Mouse (Mus musculus) CH12.LX (cell line): ENCODE results near the gene Capg. TPM values are rescaled to one million over a fixed set of nuclear protein-coding genes. Genes with fewer than 3 reads are reported as not detected.

ENCODE experiments used
- DNase-seq: peaks from one replicate; pipeline ENCODE4 v3.0.0-alpha.2; 2013; ENCODE audit errors: extremely low read depth
- H3K27ac ChIP-seq: 2 replicates; pipeline ENCODE4 v1.5.1; 2012; ENCODE audit warnings: low read depth, mild to moderate bottlenecking, control low read depth, moderate library complexity; ENCODE audit not compliant: insufficient read depth
- H3K27me3 ChIP-seq: replicated peaks from 2 replicates; pipeline ENCODE3; 2012; ENCODE audit warnings: inconsistent platforms
- H3K36me3 ChIP-seq, 2 experiments: replicated peaks in 1 of 2; 2 replicates each; pipeline versions ENCODE3 to v1.6.1; 2012; ENCODE audit warnings: inconsistent platforms in 1 of 2, low read length in 1 of 2, mild to moderate bottlenecking in 1 of 2, mixed read lengths in 1 of 2, moderate library complexity in 1 of 2; ENCODE audit not compliant: control insufficient read depth in 1 of 2, insufficient read depth in 1 of 2
- H3K4me1 ChIP-seq, 2 experiments: 2 replicates each; pipeline ENCODE4 v1.6.1; 2012; ENCODE audit warnings: inconsistent platforms in 1 of 2, moderate library complexity in 1 of 2; ENCODE audit not compliant: insufficient read depth in 2 of 2, control insufficient read depth in 1 of 2
- H3K4me2 ChIP-seq: 2 replicates; pipeline ENCODE4 v1.6.1; 2012; ENCODE audit warnings: low read depth, mild to moderate bottlenecking, control low read depth; ENCODE audit not compliant: poor library complexity, insufficient read depth, severe bottlenecking
- H3K4me3 ChIP-seq, 3 experiments: fragments of 150-350 bp in 1 of 3; sonication (generic) in 1 of 3; replicated peaks in 1 of 3; 2 replicates each; pipeline versions ENCODE3 to v1.5.1; 2011 to 2012; ENCODE audit warnings: low read depth in 2 of 3, low read length in 2 of 3, mild to moderate bottlenecking in 2 of 3, moderate library complexity in 2 of 3, control low read depth in 1 of 3, improper control_type of control experiment in 1 of 3, inconsistent platforms in 1 of 3, mixed read lengths in 1 of 3; ENCODE audit not compliant: poor library complexity in 1 of 3
- H3K79me2 ChIP-seq: replicated peaks from 2 replicates; pipeline ENCODE4 v1.6.1; 2012; ENCODE audit warnings: mild to moderate bottlenecking, moderate library complexity; ENCODE audit not compliant: control insufficient read depth, poor library complexity, insufficient read depth, severe bottlenecking; ENCODE audit errors: extremely low read depth
- H3K9ac ChIP-seq: 2 replicates; pipeline ENCODE4 v1.6.1; 2012; ENCODE audit warnings: low read depth, mild to moderate bottlenecking, control low read depth, moderate library complexity; ENCODE audit not compliant: insufficient read depth
- H3K9me3 ChIP-seq: replicated peaks from 2 replicates; pipeline ENCODE3; 2012; ENCODE audit warnings: low read length, inconsistent platforms, mixed read lengths
- CHD1 ChIP-seq: IDR thresholded peaks from 2 replicates; pipeline ENCODE4 v1.6.1; 2012; ENCODE audit warnings: low read depth, low read length, improper control_type of control experiment, inconsistent platforms
- CHD2 ChIP-seq: IDR thresholded peaks from 2 replicates; pipeline ENCODE4 v1.6.1; 2011; ENCODE audit warnings: low read length, improper control_type of control experiment
- CTCF ChIP-seq, 2 experiments: IDR thresholded peaks in 1 of 2; conservative IDR thresholded peaks in 1 of 2; 2 replicates each; pipeline ENCODE4 v1.5.1; 2011 to 2012; ENCODE audit warnings: low read depth in 2 of 2, low read length in 2 of 2, improper control_type of control experiment in 1 of 2, inconsistent platforms in 1 of 2, mild to moderate bottlenecking in 1 of 2, moderate library complexity in 1 of 2
- EP300 ChIP-seq: IDR thresholded peaks from 2 replicates; pipeline ENCODE4 v1.6.1; 2011; ENCODE audit warnings: low read length, improper control_type of control experiment
- KAT2A ChIP-seq: IDR thresholded peaks from 2 replicates; pipeline ENCODE4 v1.6.1; 2012; ENCODE audit warnings: low read length, improper control_type of control experiment, inconsistent platforms; ENCODE audit not compliant: insufficient replicate concordance
- MAFK ChIP-seq: IDR thresholded peaks from 2 replicates; pipeline ENCODE4 v1.6.1; 2011; ENCODE audit warnings: low read length, improper control_type of control experiment; ENCODE audit not compliant: insufficient replicate concordance
- NELFE ChIP-seq: IDR thresholded peaks from 2 replicates; pipeline ENCODE4 v1.6.1; 2011; ENCODE audit warnings: low read depth, low read length, improper control_type of control experiment
- POLR2A ChIP-seq: IDR thresholded peaks from 2 replicates; pipeline ENCODE4 v1.6.1; 2011; ENCODE audit warnings: low read depth, mild to moderate bottlenecking, improper control_type of control experiment, low read length
- POLR2AphosphoS2 ChIP-seq: IDR thresholded peaks from 2 replicates; pipeline ENCODE4 v1.6.1; 2011; ENCODE audit warnings: low read depth, low read length, improper control_type of control experiment
- RAD21 ChIP-seq: IDR thresholded peaks from 2 replicates; pipeline ENCODE4 v1.6.1; 2011; ENCODE audit warnings: low read depth, mild to moderate bottlenecking, low read length, improper control_type of control experiment, moderate library complexity
- TBP ChIP-seq: conservative IDR thresholded peaks from 2 replicates; pipeline ENCODE4 v1.6.1; 2011; ENCODE audit warnings: low read depth, low read length, improper control_type of control experiment
- TCF12 ChIP-seq: IDR thresholded peaks from 2 replicates; pipeline ENCODE4 v1.6.1; 2014; ENCODE audit warnings: low read depth, mild to moderate bottlenecking, inconsistent platforms, low read length, improper control_type of control experiment
- USF2 ChIP-seq: conservative IDR thresholded peaks from 2 replicates; pipeline ENCODE4 v1.6.1; 2011; ENCODE audit warnings: low read depth, low read length, improper control_type of control experiment
- ZNF384 ChIP-seq: IDR thresholded peaks from 2 replicates; pipeline ENCODE4 v1.6.1; 2012; ENCODE audit warnings: low read depth, low read length, improper control_type of control experiment, inconsistent platforms
- dilution Hi-C: fragments of 300-500 bp; cut with MboI; formaldehyde crosslinking; loops from 2 replicates; pipeline ENCODE4 v1.14.3; 2020; ENCODE audit warnings: low sequenced_read_pairs; ENCODE audit not compliant: extremely low pct_unique_long_range_greater_than_20kb, extremely low pct_ligation_motif_present
- in situ Hi-C: fragments of 300-500 bp; cut with MboI; formaldehyde crosslinking; loops from 3 replicates; pipeline ENCODE4 v1.14.3; 2019; ENCODE audit warnings: low sequenced_read_pairs, low pct_ligation_motif_present, low pct_unique_long_range_greater_than_20kb, mixed read lengths
- polyA plus RNA-seq: library from polyadenylated mRNA; unstranded; fragments of >175 nt; gene quantifications from 2 replicates; pipeline ENCODE4 v1.2.1, GENCODE M21; 2012; ENCODE audit warnings: low read depth; ENCODE audit not compliant: insufficient read length
- total RNA-seq, 2 experiments: library from RNA; depleted of rRNA; stranded (reverse); fragments of 300-350 nt in 1 of 2; fragments of >200 nt in 1 of 2; gene quantifications; 2 replicates each; pipeline ENCODE4 v1.2.3; 2012 to 2014

Capg gene
- total and polyA plus RNA-seq, 3 experiments, result 175 to 264 (median 196) TPM

DNA sequence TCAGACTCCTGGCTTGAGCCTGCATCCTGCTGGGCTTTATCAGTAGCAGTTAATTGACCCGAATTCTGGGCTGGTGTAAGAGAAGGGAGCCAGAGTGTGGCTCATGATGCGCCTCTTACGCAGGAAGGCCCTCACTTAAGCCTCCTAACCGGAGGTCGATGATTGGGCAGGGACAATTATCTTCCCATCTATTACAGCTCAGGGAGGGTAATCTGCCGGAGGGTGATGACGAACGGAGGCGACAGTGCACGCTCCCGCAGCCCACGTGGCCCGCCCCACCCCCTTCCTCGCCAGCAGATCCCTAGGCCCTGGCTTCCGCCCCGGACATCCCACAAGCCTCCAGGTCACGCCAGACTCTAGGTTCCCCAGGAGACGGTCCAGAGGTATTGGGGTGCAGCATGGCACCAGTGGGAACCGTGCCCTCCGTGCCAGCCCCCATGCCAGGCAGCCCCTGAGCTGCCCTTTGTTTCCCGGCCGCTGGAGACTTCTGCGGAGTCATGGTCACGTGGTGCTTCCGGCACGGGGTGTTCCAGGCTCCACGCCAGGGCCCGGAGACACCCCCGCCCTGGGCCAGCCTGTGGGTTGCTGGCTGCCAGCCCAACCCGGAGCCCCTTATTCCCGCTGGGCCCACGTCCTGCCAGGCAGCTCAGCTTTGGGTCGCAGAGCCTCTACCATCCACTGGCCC is 31.7 kb upstream of the Capg start:
- TF ChIP-seq POLR2A (no peak), CTCF (conservative IDR thresholded peaks at IDR 0.05 in 1 of 2, IDR thresholded peaks at IDR 0.05 in 1 of 2; ENCODE audit: low read depth in 2 of 2, low read length in 2 of 2) (no peak), ZNF384 (no peak), POLR2AphosphoS2 (no peak), EP300 (no peak), RAD21 (no peak), TCF12 (no peak)
- in situ Hi-C loops, result no loop called here

DNA sequence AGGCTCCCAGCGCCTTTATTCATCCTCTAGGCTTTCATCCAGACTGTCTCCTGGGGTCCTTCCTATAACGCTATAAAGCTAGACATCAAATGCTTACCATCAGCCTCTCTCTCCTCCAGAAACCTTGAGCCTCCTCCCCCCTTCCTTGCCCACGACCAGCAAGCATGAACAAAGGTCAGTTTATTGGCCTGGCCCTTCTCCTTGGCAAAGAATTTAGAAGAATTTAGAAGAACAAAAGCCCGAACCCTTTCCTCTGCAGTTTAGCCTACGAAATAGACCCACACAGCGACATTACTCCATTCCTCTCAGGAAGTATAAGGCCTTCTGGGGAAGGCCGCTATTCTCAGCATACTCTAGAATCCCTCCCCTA is 31.1 kb upstream of the Capg start:
- dilution Hi-C loops (no loop called here), in situ Hi-C loops (no loop called here)
- Histone ChIP-seq H3K4me1 (peaks cover 13 to 48% of the 10 kb centered on the region in 2 experiments), H3K36me3 (peaks cover 0 to 10% of the 10 kb centered on the region in 2 experiments), H3K9me3 (no peaks in the 10 kb centered on the region), H3K4me3 (no peak overlapping the region), H3K27me3 (no peaks in the 10 kb centered on the region), H3K27ac (no peak overlapping the region), H3K4me2 (no peak overlapping the region), H3K79me2 (no peaks in the 10 kb centered on the region)
- DNase-seq, result no peak
- TF ChIP-seq KAT2A (no peak), CHD1 (no peak), USF2 (no peak), TBP (no peak), MAFK (no peak)
- TF ChIP-seq, all 38 proteins: peak for 0
- H3K9ac ChIP-seq, result no peak overlapping the region

More for the DNA sequence above, 31.7 kb upstream of the Capg start:
- H3K4me3 ChIP-seq, result no peak overlapping the region
- no peak for DNase-seq
- no peaks in the 10 kb centered on the region for H3K79me2 ChIP-seq
- H3K9me3 ChIP-seq, result peaks cover 1% of the 10 kb centered on the region
- dilution Hi-C loops, result no loop called here
- no peak overlapping the region for H3K4me2 ChIP-seq
- peaks cover 0 to 9% of the 10 kb centered on the region in 2 experiments for H3K36me3 ChIP-seq
- peaks cover 13 to 46% of the 10 kb centered on the region in 2 experiments for H3K4me1 ChIP-seq
- H3K27me3 ChIP-seq, result no peaks in the 10 kb centered on the region
- H3K9ac ChIP-seq, result no peak overlapping the region
- no peak overlapping the region for H3K27ac ChIP-seq

DNA sequence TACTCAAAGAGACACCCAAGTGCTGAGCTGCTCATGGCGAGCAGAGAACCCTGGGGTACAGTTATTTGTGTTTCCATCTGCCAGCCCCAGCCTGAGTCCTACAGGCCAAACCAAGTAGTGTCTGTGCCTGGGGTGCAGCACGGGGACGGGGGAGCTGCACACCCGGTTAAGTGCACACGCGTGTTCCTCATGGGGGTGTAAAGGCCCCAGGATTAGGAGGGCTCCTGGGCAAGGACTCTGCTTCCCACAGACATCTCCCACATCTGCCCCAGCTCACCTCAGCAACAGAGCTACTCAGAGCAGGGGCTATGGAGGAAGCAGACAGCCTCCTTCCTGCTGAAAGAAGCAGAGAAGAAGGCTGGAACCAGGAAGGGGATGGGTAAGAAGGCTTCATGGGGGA is 28.5 kb upstream of the Capg start:
- Histone ChIP-seq H3K27me3 (no peaks in the 10 kb centered on the region), H3K4me3 (no peak overlapping the region), H3K4me2 (no peak overlapping the region), H3K36me3 (peaks cover 0 to 17% of the 10 kb centered on the region in 2 experiments), H3K9me3 (no peaks in the 10 kb centered on the region), H3K4me1 (peaks cover 20 to 51% of the 10 kb centered on the region in 2 experiments), H3K79me2 (no peaks in the 10 kb centered on the region), H3K27ac (no peak overlapping the region), H3K9ac (no peak overlapping the region)
- dilution Hi-C loops, result no loop called here
- TF ChIP-seq NELFE, result no peak
- TF ChIP-seq CHD2, result no peak
- no peak for TF ChIP-seq TCF12
- in situ Hi-C loops, result no loop called here
- DNase-seq, result no peak
